Mouse (Mus musculus) cerebellum, adult (tissue): Measurements from ENCODE around the gene St3gal4.

Experiments used
- ATAC-seq: cut with Nextera tagmentation; 2 replicates; pipeline ENCODE4 v1.9.2; 2017; ENCODE audit warnings: mild to moderate bottlenecking, moderate library complexity, mixed read lengths; ENCODE audit not compliant: insufficient number of reproducible peaks, low FRiP score, low TSS enrichment

The St3gal4 gene

DNA sequence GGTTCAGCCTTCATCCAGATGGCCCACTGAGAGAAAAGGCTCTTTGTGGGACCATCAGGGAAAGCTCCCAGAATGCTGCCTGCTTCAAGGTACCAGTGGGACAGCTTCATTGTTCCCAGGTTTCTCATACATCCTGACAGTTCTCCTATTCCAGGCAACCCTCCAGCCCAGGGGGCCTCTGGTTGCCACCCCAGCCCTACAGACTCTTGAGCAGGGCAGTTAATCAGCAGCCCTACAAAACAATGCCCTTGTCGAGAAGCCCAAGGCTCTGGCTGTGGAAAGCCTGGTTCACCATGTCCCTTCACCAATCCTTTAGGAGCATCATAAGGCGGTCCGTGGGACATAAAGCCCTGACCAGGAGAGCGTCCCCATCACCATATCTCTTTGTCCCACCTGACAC lies 66.4 kb downstream of the St3gal4 start:
- ATAC-seq = no peak

DNA sequence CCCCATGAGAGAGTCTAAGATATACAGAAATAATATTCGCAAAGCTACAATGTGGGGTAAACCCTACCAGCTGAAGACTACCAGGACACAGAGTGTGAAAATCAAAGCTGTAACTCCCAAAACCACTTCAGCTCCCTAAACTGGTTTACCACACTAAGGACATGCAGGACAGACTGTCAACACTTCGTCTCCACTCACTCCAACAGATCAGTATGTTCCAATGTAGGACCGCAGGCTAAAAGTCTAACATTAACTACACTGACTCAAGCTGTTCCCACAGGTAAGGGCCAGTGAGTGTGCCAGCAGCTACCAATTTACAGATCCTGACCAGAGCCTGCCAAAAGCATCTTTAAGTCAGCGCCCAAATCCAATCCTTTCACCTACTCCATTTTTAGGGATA lies 67.4 kb downstream of the St3gal4 start:
- no peak for ATAC-seq

DNA sequence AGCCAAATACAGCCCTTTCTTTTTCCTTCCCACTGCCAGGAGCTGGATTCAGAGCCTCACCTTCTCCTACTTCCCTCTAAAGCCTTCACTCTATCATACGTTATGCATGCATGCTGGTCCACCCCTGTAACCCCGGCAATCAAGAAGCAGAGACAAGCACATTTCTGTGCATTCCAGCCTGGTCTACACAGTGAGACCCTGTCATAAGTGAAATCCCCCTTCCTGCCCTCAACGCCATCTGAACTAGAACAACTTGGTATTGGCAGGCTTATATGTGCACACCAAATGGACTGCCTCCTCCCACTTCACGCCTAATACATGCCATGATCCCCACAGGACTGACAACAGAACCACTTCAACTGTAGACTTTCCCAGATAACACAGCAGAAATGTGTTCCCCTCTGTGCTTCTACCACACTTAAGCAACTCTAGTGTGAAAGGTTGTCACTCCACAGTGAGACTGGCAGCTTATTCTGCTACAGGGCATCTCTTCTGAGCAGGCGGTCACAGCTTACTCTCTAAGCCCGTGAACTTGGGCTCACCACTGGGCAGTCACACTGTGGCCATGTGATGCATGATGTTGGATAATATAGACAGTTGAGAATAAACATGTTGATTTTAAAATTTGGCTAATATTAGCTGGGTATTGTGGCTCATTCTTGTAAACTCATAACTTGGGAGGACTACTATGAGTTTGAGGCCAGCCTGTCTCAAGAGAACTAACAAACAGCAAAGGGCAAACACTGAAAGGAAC lies 68.2 kb downstream of the St3gal4 start:
- no peak for ATAC-seq

DNA sequence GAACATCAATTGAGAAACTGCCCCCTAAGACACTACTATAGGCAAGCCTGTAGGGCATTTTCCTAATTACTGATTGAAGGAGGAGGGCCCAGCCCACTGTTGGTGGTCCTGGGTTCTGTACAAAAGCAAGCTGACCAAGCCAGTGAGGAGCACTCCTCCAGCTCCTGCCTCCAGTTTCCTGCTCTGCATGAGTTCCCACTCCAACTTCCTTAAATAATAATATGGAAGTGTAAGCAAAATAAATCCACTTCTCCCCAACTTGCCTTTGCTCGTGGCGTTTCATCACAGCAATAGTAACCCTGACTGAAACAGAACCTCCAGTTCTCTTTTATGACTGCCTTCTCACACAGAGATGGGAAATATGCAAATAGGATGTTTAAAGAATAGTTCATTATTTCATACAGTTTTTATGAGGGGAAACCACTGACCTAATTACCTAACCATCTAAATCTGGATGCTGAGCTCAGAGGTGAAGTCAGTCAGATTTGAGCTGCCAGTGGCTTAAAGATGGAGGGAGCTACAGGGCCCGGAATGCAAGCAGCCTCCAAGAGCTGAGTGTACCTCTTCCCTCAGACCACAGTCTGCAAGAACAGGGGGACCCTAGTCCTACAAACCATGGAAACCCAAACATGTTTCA lies 69.1 kb downstream of the St3gal4 start:
- ATAC-seq = no peak

DNA sequence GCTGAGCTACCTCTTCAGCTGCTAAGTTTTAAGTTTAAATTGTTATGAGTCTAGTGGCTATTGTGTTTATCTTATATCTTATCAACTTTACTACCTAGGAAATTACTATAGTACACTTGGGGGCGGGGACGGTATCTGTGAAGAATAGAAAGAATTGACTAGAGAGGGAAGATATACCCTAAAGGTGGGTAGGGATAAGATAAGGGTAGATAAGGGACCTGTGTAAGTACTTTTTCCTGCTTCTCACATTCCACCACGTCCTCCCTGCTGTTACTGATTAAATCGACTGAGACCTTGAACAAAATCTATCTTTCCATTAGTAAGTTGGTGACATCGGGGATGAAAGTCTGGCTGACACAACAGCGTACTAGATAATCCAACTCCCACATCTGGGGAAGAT lies 70.6 kb downstream of the St3gal4 start:
- no peak for ATAC-seq

DNA sequence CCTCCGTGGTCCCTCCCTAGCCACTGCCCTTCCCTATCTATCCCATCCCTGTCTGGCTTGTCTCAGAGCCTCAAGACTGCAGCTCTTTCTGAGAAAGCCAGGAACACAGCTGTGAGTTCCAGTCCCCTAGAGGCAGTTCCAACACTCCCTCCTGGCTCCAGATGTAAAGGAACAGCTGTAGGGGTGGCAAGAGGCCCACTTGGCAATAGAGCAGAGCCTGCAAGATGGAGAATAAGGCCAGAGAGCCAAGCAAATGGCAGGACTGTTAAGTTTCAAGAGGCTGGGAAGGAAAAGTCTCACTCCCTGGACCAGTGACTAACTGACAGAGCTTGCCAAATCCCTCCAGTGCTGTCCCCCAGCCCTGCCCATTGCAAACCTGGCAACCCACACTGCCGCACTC lies 73.3 kb downstream of the St3gal4 start:
- no peak for ATAC-seq

DNA sequence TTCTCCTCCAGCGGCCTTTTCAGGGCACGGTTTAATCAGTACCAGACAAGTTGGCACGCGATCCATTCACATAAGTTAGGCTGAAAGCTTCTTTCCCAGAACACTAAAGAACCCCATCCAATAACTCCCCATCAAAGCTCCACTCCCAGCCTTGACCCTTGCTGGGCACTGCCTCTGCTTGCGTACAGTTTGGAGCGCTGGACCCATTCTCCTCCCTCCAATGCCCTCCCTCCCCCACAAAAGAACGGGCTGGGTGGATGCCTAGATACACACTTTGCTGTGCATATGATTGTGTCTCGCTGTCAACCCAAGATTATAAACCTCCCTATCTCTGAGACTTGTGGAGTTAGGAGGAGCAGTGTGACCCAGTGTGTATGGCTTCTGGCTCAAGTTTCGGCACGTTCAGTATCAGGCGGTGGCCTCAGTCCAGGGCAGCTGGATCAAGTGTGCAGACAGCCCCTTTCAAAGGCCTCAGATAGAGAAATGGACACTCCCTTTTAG lies 74.0 kb downstream of the St3gal4 start:
- ATAC-seq = no peak

DNA sequence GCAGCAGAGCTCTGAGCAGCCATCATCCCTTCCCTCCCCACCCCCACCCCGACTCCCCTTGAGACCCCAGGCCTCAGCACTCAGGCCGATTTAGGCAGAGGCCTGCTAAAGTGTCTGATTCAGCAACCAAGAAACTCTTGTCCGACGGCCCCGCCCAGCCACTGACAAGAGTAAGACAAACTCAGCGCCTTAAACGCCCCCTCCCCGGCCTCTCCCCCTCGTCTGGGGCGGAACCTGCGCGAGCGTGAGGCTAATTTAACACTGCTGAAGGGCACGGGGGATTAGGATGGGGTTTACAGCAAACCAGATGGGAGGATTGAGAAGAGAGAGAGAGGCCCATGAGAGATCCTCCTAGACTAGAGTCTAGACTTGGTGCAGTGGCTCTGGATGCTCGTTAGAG lies 74.6 kb downstream of the St3gal4 start:
- no peak for ATAC-seq

DNA sequence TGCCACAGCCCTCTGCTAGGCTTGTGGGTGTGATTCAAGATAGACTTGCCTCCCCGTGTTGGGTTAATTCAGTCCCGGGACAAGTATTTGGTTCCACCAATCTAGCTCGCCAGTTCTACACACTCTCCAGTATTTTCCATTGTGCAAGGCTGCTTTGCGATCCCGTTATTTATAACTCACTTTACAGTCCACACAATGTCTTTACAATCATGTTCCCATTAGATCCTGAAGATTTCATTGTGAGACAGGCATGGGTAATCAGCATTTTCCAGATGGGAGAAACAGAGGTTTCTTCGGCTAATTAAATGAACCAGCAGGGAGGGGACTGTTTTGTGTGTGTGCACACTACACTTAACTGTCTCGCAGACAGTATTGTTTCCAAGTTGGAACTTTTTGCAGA lies 75.4 kb downstream of the St3gal4 start:
- ATAC-seq = no peak

DNA sequence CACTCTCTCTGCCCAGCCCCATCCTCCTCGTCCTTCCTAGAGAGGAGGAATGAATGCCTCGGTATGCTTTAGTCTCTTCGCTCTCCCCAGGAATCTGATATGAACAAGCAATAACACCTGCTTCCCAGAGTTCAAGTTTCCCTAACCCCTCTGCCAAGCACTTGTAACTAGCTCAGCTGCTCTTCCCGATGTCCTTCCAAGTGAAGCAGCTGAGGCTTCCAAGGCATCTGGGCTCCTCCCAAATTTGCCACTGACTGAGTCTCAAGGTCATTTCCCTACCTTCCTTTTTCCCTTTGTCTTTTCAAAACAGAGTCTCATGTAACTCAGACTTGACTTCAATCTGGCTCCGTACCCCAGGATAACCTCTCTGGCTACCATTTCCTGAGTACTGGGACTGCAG lies 77.6 kb downstream of the St3gal4 start:
- no peak for ATAC-seq

DNA sequence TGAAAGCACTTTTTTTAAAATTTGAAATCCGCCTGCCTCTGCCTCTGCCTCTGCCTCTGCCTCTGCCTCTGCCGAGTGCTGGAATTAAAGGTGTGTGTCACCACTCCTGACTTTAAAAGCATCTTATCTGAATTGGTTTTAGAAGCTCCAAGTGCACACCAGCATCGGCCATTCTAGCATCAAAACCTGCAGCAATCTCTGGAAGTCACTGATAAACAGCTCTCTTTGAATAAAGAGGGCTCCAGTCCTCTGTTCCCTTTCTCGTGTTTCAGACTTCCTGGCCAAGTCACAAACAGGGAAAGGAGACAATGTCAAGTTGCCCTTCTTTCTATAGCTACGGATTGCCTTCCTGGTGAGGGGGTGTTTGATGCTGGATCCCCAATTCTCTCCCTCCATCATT lies 79.2 kb downstream of the St3gal4 start:
- no peak for ATAC-seq

DNA sequence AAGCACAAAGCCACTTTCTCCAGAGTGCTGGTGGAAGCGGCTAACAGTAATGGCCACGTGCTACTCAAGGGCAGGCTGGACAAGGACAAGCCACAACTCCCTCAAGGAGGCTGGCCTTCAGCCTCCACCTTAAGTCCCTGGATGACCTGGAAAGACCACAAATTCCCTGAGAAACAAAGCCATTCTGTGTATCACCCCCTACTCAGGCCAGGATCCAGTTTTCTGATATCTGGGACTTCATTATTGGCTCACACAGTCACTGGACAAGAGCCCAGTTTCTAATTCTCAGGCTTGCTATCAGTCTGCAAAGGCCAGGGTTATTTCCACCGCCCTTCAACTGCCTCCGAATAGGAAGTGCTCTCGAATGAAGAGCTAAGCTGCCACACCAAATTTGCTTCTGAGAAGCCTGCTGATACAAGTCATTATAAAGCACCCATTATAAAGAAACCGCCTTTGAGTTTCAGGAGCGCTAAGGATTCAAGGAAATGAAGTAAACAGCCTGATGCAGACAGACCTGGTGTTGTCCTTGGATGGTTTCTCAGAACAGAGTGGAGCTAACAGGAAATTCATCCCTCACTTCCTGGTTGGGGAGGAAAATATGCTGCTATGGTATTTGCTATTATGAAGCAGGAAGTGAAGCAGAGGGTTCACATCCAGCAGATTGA lies 80.0 kb downstream of the St3gal4 start:
- no peak for ATAC-seq

DNA sequence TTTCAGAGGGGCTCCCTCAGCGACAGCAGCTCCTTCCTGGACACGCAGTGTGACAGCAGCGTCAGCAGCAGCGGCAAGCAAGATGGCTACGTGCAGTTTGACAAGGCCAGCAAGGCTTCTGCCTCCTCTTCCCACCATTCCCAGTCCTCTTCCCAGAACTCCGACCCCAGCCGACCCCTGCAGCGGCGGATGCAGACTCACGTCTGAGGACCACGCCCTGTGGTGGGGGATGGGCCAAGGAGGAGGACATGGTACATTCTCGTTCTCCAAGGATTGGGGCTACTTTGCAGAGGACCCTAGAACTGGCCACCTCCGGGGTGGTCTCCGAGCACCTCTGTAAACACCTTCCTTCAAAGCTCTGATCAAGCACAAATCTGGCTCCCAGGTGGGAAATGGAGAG lies 84.0 kb downstream of the St3gal4 start:
- no peak for ATAC-seq

DNA sequence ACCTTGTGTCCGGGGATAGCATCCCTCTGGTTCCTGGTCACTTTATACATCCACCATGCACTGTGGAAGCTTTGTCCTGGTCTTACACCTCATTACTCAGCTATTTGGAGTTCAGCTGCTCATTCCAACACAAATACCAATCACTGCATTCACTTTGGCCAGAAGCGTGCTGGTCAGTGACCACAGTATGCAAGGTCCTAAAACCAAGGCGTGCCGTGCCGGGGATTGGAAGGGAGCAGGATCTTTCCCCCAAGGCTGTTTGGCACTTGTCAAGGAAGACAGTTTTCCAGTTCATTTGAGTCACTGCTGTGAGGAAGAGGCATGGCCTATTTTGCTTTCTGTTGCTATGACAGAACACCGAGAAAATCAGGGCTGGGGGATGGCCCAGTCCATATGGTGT lies 86.6 kb downstream of the St3gal4 start:
- 0 out of 2 replicates have a peak, but pooled peaks have one; percentile 17 for ATAC-seq

DNA sequence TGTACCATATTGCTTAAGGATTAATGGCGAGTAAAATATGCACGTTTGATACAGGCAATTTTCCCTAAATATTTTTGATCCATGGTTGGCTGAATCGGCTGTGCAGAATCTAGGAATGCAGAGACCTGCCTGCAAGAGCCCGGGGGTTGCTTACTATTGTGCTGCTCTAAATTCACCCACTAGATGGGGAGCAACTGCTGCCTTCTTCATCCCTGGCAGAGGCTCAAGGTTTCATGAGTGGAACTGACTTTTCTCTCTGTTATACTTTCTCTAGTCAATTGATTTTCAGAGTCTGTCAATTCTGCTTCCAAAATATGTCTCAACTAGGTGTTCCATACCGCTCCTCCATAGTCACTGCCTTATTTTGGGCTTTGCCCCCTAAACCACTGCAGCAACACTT lies 88.2 kb downstream of the St3gal4 start:
- no peak for ATAC-seq

DNA sequence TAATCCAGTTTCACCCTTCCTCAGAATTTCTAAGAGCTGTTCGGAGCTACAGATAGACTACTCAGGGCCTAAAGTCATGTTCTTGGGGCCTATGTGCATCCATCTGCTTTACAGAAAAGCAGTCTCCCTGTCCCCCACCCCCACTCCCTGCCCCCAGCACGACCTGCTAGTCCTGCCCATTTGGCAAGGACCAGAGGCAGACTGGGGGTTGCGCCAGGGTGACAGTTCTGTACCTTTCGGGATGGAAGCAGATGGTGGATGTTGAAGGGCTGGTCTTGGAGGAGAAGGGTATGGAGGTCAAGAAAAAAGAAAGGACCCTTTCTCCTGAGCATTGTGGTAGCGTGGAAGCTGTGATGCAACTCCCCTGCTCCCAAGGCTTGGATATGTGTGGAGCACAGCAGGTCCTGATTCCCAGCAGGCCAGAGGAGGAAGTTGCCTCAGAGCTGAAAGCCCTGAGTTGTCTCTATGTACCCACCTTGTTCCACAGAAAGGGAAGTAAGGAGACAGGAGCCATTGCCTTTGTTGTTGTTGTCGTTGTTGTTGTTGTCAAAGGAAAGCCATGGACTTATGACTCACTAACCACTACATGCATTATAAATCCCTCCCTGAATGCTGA lies 91.6 kb downstream of the St3gal4 start:
- ATAC-seq = no peak

DNA sequence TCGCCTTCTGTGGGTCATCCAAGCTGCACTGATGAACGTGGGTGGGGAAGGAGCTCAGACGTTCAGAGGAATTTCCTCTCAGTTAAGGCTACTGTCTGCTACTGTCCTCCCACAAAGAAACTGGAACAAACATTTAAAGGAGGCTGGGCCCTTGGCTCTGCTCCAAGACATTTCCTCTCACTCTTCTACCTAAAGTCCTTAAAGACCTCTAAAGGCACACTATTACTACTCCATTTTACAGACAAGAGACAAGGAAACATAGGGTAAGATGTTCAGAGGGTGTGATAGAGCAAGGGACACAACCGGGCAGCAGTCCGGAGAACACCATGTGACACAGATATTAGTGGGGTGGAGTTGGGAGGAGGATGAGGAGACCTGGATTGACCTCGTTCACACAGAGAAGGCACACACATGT lies 92.2 kb downstream of the St3gal4 start:
- ATAC-seq = no peak

DNA sequence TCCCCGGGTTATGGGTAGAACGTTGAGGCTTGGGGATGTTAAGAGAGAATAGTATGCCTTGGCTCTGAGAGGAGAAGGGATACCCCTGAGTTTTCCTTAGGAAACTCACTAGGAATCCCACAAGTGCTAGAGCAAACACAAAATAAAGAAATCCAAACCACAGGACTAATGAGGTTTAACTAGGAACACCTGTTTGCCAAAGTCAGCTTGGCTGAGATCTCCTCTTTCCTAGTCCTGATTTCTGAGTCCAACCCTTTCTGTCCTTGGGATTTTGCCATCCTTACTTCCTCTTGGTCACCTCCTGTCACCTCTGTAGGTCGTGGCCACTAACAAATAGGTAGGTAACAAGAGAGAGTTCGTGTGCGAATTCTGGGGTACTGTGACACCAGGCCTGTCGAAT lies 92.8 kb downstream of the St3gal4 start:
- ATAC-seq = no peak

DNA sequence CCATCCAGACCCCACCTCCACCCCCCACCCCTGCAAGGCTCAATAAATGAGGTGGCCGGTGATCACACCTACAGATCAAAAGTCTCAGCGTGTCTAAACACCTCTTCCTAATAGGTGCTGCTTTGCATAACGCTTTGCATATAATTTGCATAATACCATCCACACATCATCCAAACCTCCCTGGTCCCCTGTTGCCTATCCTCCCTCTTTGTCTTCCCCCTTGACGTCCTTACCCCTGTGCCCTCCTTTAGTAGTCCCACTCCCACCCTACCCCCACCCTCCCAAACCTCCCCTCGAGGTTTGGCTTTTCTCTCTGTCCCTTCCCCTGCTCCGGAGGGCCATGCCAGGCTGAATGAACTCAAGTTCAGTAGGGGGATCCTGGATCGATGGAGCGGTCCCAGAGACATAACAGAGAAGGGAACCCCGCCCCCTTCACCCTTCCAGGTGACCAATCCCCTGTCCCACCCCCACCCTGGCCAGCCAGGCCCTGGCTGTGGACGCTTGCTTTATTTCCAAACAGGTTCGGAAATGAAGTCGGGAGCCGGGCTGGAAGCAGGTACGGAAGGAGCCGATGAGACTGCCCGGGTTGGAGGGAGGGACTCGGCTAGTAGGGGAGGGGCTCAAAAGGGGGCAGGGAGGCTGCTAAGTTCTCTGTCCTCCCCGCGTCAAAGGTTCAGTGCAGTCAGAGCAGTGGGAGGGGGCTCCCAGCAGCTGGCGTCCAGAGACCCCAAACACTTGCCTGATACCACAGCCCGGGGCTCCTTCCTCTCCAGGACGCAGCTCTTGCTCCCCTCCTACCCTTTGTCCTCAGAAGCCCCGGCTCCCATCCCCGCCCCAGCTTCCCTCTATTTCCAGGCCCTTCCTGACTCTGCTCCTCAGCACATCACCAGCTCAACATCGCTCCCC lies 94.2 kb downstream of the St3gal4 start:
- no peak for ATAC-seq

DNA sequence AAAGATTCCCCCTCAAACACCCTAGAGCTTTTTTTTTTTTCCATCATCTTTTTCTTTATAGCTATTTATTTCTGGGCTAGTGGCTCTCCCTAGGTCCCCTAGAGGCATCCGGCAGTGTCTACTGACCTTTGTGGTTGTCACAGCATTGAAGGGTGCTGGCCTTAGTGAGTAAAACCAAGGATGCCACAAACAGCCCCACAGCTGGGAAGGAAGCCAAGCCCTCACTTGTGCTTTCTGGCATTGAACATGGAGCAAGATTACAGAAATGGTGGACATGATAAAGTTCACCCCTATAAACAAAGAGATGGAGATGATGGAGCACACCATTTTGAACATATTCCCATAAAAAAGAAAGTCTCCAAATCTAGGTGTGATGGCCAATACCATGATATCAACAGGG lies 97.3 kb downstream of the St3gal4 start:
- no peak for ATAC-seq
